ENCODE assay signal across 8 mouse cellular contexts in the genomic region with DNA sequence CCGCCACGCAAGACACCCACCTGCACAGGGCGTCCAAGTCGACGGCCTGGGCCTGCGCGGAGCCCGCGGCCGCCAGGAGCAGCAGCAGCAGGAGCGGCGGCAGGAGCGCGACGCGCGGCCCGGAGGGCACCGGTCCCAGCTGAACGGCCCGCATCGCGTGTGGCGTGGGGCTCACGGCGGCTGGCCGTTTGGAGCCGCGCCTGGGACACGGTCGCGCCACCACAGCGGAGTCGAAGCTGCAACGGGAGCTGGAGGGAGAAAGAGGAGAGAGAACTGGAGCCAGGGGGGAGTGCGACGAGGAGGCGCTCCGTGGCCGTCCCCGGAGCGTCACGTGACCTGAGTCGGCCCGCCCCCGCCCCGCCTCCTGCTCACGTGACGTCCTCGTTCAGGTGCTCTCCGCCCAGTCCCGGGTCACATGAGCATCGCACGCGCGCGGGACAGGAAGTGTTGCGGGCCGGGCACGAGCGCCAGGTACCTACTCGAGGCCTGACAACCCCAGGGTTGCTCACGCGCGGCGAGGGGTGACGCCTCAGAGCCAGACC. TPM values are rescaled to one million over a fixed set of nuclear protein-coding genes. Genes with fewer than 3 reads are reported as not detected.
DNase-seq lines count a peak whose midpoint lies in the region; ATAC-seq and TF ChIP-seq lines count a peak whose summit lies in the region.

Gene Igf2r, minus strand, starts transcription at position 285 of the 542 bp plus-strand sequence.

- WGBS in forebrain, embryonic 11.5 days: 6% methylated on average over 63 of the region's 67 CpGs
- 41% methylated on average over 66 of the region's 67 CpGs for WGBS in heart, embryonic 16.5 days
- 46% methylated on average over 58 of the region's 67 CpGs for WGBS in liver, embryonic 14.5 days (ENCODE audit: insufficient replicate concordance)
- WGBS in neural tube, embryonic 11.5 days: 12% methylated on average over 51 of the region's 67 CpGs
- 40% methylated on average over 63 of the region's 67 CpGs for WGBS in stomach, embryonic 16.5 days

- DNase-seq in CD4-positive, CD25-positive, alpha-beta regulatory T cell, adult 2 months (ENCODE audit: low read depth, low spot score): peak; percentile 94
- peak; percentile 72 for DNase-seq in c-Kit-negative CD71-positive TER-119-positive erythroid progenitor cells, embryonic 14.5 days (ENCODE audit: low read depth, low spot score)
- DNase-seq in forebrain, embryonic 11.5 days (ENCODE audit: low spot score): peak; percentile 94
- peak; percentile 78 to 89 for DNase-seq in kidney, postnatal 36 days
- DNase-seq in liver, embryonic 14.5 days (ENCODE audit: low read depth in 3 of 3, low spot score in 3 of 3): peak; percentile 64 to 72 (median 71)
- DNase-seq in neural tube, embryonic 11.5 days (ENCODE audit: low spot score): peak; percentile 90

- H3K9ac ChIP-seq in forebrain, embryonic 11.5 days (ENCODE audit: low read length): peak within 1 kb of the TSS; percentile 87
- H3K9ac ChIP-seq in heart, embryonic 16.5 days (ENCODE audit: low read length): peak within 1 kb of the TSS; percentile 96
- H3K9ac ChIP-seq in liver, embryonic 14.5 days (replicated peaks): peak within 1 kb of the TSS; percentile 61
- peak within 1 kb of the TSS; percentile 82 for H3K9ac ChIP-seq in neural tube, embryonic 11.5 days (ENCODE audit: low read length)
- peak within 1 kb of the TSS; percentile 76 for H3K9ac ChIP-seq in stomach, embryonic 16.5 days (ENCODE audit: low read length)

- H3K4me2 ChIP-seq in forebrain, embryonic 11.5 days (ENCODE audit: low read depth, low read length, severe bottlenecking): peak within 1 kb of the TSS; percentile 88
- H3K4me2 ChIP-seq in heart, embryonic 16.5 days (ENCODE audit: low read depth, low read length): peak within 1 kb of the TSS; percentile 72
- peak within 1 kb of the TSS; percentile 79 for H3K4me2 ChIP-seq in liver, embryonic 14.5 days (ENCODE audit: low read depth)
- H3K4me2 ChIP-seq in neural tube, embryonic 11.5 days (ENCODE audit: low read depth): peak within 1 kb of the TSS; percentile 84
- H3K4me2 ChIP-seq in stomach, embryonic 16.5 days (ENCODE audit: low read depth, low read length): peak within 1 kb of the TSS; percentile 55

- H3K36me3 ChIP-seq in forebrain, embryonic 11.5 days (ENCODE audit: control insufficient read depth, insufficient read depth, low read length): no peaks in the 10 kb centered on the region
- peaks cover 28% of the 10 kb centered on the region for H3K36me3 ChIP-seq in heart, embryonic 16.5 days (ENCODE audit: control insufficient read depth, insufficient read depth)
- no peaks in the 10 kb centered on the region; the same call in 1 of the 2 replicates for H3K36me3 ChIP-seq in liver, embryonic 14.5 days (replicated peaks; ENCODE audit: control insufficient read depth, insufficient read depth, low read depth)
- 0 out of 2 replicates have a peak, but pooled peaks cover 2% of the 10 kb centered on the region for H3K36me3 ChIP-seq in neural tube, embryonic 11.5 days (ENCODE audit: control insufficient read depth, insufficient read depth, low read length)
- H3K36me3 ChIP-seq in stomach, embryonic 16.5 days (ENCODE audit: control insufficient read depth, insufficient read depth, low read length): peaks cover 11% of the 10 kb centered on the region

- H3K4me3 ChIP-seq in forebrain, embryonic 11.5 days (ENCODE audit: low read depth, low read length): peak within 1 kb of the TSS; percentile 87
- H3K4me3 ChIP-seq in heart, embryonic 16.5 days (ENCODE audit: low read length): peak within 1 kb of the TSS; percentile 75
- H3K4me3 ChIP-seq in liver, embryonic 14.5 days (ENCODE audit: insufficient read depth in 1 of 2, low read depth in 2 of 2, low read length in 2 of 2): peak within 1 kb of the TSS; percentile 70 to 72
- peak within 1 kb of the TSS; percentile 82 for H3K4me3 ChIP-seq in neural tube, embryonic 11.5 days (ENCODE audit: low read depth, low read length)
- peak within 1 kb of the TSS; percentile 65 for H3K4me3 ChIP-seq in stomach, embryonic 16.5 days (replicated peaks; ENCODE audit: low read length)

- H3K4me1 ChIP-seq in forebrain, embryonic 11.5 days (replicated peaks; ENCODE audit: control insufficient read depth, insufficient read depth, low read length): peaks cover 7% of the 10 kb centered on the region; the same call in 1 of the 2 replicates
- H3K4me1 ChIP-seq in heart, embryonic 16.5 days (ENCODE audit: control insufficient read depth, insufficient read depth, low read length): peaks cover 34% of the 10 kb centered on the region
- peaks cover 0 to 4% of the 10 kb centered on the region in 2 experiments; a peak in 1 of 4 replicates for H3K4me1 ChIP-seq in liver, embryonic 14.5 days (replicated peaks; ENCODE audit: control insufficient read depth in 2 of 2, insufficient read depth in 2 of 2, low read length in 1 of 2)
- peaks cover 9% of the 10 kb centered on the region; the same call in 1 of the 2 replicates for H3K4me1 ChIP-seq in neural tube, embryonic 11.5 days (ENCODE audit: control insufficient read depth, insufficient read depth, low read length)
- H3K4me1 ChIP-seq in stomach, embryonic 16.5 days (ENCODE audit: control insufficient read depth, insufficient read depth, low read length): peaks cover 12% of the 10 kb centered on the region

- no peaks in the 10 kb centered on the region for H3K27me3 ChIP-seq in forebrain, embryonic 11.5 days (ENCODE audit: control insufficient read depth, insufficient read depth, low read length)
- no peaks in the 10 kb centered on the region for H3K27me3 ChIP-seq in heart, embryonic 16.5 days (ENCODE audit: control insufficient read depth, insufficient read depth, low read length)
- H3K27me3 ChIP-seq in liver, embryonic 14.5 days (ENCODE audit: control insufficient read depth, insufficient read depth, low read length): no peaks in the 10 kb centered on the region
- no peaks in the 10 kb centered on the region for H3K27me3 ChIP-seq in neural tube, embryonic 11.5 days (ENCODE audit: control insufficient read depth, insufficient read depth, low read length)
- no peaks in the 10 kb centered on the region for H3K27me3 ChIP-seq in stomach, embryonic 16.5 days (ENCODE audit: control insufficient read depth, insufficient read depth, low read length)

- no peaks in the 10 kb centered on the region for H3K9me3 ChIP-seq in forebrain, embryonic 11.5 days (ENCODE audit: control insufficient read depth, low read length)
- no peaks in the 10 kb centered on the region for H3K9me3 ChIP-seq in heart, embryonic 16.5 days (replicated peaks; ENCODE audit: control insufficient read depth, low read length)
- no peaks in the 10 kb centered on the region for H3K9me3 ChIP-seq in liver, embryonic 14.5 days (ENCODE audit: control insufficient read depth, low read length)
- no peaks in the 10 kb centered on the region; the same call in 1 of the 2 replicates for H3K9me3 ChIP-seq in neural tube, embryonic 11.5 days (ENCODE audit: control insufficient read depth, low read length)
- H3K9me3 ChIP-seq in stomach, embryonic 16.5 days (replicated peaks; ENCODE audit: control insufficient read depth, low read length): no peaks in the 10 kb centered on the region

- H3K27ac ChIP-seq in forebrain, embryonic 11.5 days (ENCODE audit: low read depth, low read length): peak within 1 kb of the TSS; percentile 50; the same call in 1 of the 2 replicates
- peak within 1 kb of the TSS; percentile 93 for H3K27ac ChIP-seq in heart, embryonic 16.5 days (ENCODE audit: low read length)
- no peak within 1 kb of the TSS for H3K27ac ChIP-seq in liver, embryonic 14.5 days
- H3K27ac ChIP-seq in neural tube, embryonic 11.5 days (ENCODE audit: low read depth, low read length): peak within 1 kb of the TSS; percentile 39; the same call in 1 of the 2 replicates
- peak within 1 kb of the TSS; percentile 66 for H3K27ac ChIP-seq in stomach, embryonic 16.5 days (ENCODE audit: low read length)

- ATAC-seq in forebrain, embryonic 11.5 days (replicated peaks; ENCODE audit: low FRiP score): peak; percentile 95
- ATAC-seq in heart, embryonic 16.5 days (replicated peaks; ENCODE audit: extremely low read depth, insufficient read depth, low FRiP score): peak; percentile 79
- peak; percentile 86 for ATAC-seq in liver, embryonic 14.5 days (ENCODE audit: insufficient read depth)
- peak; percentile 91 for ATAC-seq in neural tube, embryonic 11.5 days (ENCODE audit: insufficient read depth, low FRiP score, low TSS enrichment)
- peak; percentile 92 for ATAC-seq in stomach, embryonic 16.5 days (ENCODE audit: insufficient read depth, low FRiP score)

- TF ChIP-seq CTCF in liver, embryonic 14.5 days (IDR thresholded peaks at IDR 0.05; ENCODE audit: low read depth): no peak

- TF ChIP-seq EP300 in liver, embryonic 14.5 days (IDR thresholded peaks at IDR 0.05; ENCODE audit: low read depth): no peak

RNA-seq across cellular contexts. Expression of gene Igf2r, which starts in this region (rescaled TPM):
- 21.0 and 21.7 TPM in 2 replicates for polyA plus RNA-seq in forebrain, embryonic 11.5 days (2014; fragmentation: Nextera tagmentation; extraction: Ambion mirVana)
- polyA plus RNA-seq in heart, embryonic 16.5 days (2015; fragmentation: Nextera tagmentation; extraction: Ambion mirVana): 98.0 and 133 TPM in 2 replicates
- polyA plus RNA-seq in liver, embryonic 14.5 days (2012; rRNA removed): 9.5 and 12.6 TPM in 2 replicates
- 12.8 and 14.8 TPM in 2 replicates for polyA plus RNA-seq in liver, embryonic 14.5 days (2014; fragmentation: Nextera tagmentation; extraction: Ambion mirVana)
- polyA plus RNA-seq in neural tube, embryonic 11.5 days (2014; fragmentation: Nextera tagmentation; extraction: Ambion mirVana): 24.1 and 24.4 TPM in 2 replicates
- polyA plus RNA-seq in stomach, embryonic 16.5 days (2015; fragmentation: Nextera tagmentation; extraction: Ambion mirVana): 38.6 and 39.3 TPM in 2 replicates
